20 mouse cellular contexts compared by ENCODE assay signal in the genomic region with DNA sequence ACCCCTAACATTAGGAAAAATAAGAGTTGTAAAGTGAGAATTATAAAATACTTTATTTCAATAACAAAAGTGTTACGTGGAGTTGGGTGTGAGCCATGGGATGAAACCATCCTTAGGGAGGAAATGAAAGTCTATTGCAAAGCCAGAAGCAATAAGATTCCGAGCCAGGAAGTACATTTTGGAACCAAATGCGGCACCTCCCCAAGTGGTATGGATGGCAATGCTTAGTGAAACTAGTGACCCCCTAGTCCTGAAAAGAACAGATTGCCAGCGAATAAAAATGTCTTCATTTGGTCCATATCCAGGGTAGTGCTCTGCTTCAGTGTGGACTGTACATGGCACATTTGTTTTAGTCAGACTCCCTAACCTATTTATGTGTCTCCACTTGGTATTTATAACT. TPM values are rescaled to one million over a fixed set of nuclear protein-coding genes. Genes with fewer than 3 reads are reported as not detected.
DNase-seq lines count a peak whose midpoint lies in the region; ATAC-seq and TF ChIP-seq lines count a peak whose summit lies in the region.
"Had no signal": no experiment of that assay in that cellular context is flagged by ENCODE, and none has a peak within 500 bp of the region (broad histone marks: within the 10 kb centered on the region; RNA-seq: fewer than 3 reads in every experiment).

No protein-coding gene starts in this region.

- peak overlapping the region; percentile 34; the same call in 1 of the 2 replicates for H3K27ac ChIP-seq in heart, postnatal 0 days (ENCODE audit: low read depth)
- H3K27ac ChIP-seq in cerebellum, adult 2 months (ENCODE audit: insufficient read depth, low read length), result peak overlapping the region; percentile 52; the same call in 1 of the 2 replicates
- H3K27ac ChIP-seq: embryonic facial prominence, embryonic 12.5 days; forebrain, embryonic 15.5 days had no signal

- no peaks in the 10 kb centered on the region for H3K27me3 ChIP-seq in heart, postnatal 0 days (ENCODE audit: control insufficient read depth, insufficient read depth, low read length)
- H3K27me3 ChIP-seq in cerebellum, adult 2 months (ENCODE audit: control insufficient read depth, insufficient read depth, low read length), result no peaks in the 10 kb centered on the region
- H3K27me3 ChIP-seq: embryonic facial prominence, embryonic 12.5 days; forebrain, embryonic 15.5 days; heart, embryonic 15.5 days had no signal

- H3K4me2 ChIP-seq in heart, postnatal 0 days (ENCODE audit: low read depth, low read length), result no peak overlapping the region
- H3K4me2 ChIP-seq: embryonic facial prominence, embryonic 12.5 days; forebrain, embryonic 15.5 days; heart, embryonic 11.5 days; heart, embryonic 15.5 days had no signal

- no peak for TF ChIP-seq POLR2A in cerebellum, adult 2 months (IDR thresholded peaks at IDR 0.05; ENCODE audit: borderline replicate concordance, insufficient read depth, low read length)

- no peaks in the 10 kb centered on the region for H3K36me3 ChIP-seq in heart, postnatal 0 days (replicated peaks; ENCODE audit: control insufficient read depth, insufficient read depth, low read length)
- H3K36me3 ChIP-seq: embryonic facial prominence, embryonic 12.5 days; forebrain, embryonic 15.5 days; heart, embryonic 15.5 days had no signal

- H3K9me3 ChIP-seq in heart, postnatal 0 days (replicated peaks; ENCODE audit: control insufficient read depth, low read length), result no peaks in the 10 kb centered on the region
- H3K9me3 ChIP-seq: embryonic facial prominence, embryonic 12.5 days; forebrain, embryonic 15.5 days; heart, embryonic 15.5 days had no signal

- TF ChIP-seq EP300 in heart, postnatal 0 days (IDR thresholded peaks at IDR 0.05; ENCODE audit: low read depth), result no peak

- no peak for DNase-seq in heart, postnatal 0 days (ENCODE audit: low spot score)
- DNase-seq in heart, adult 8-10 months (ENCODE audit: low spot score), result no peak
- peak; percentile 56 to 83 for DNase-seq in cerebellum, adult 2 months
- DNase-seq in cerebellum, postnatal 10 days, result peak; percentile 43 to 63
- no peak for DNase-seq in ovary, postnatal 14 days (ENCODE audit: low spot score)
- DNase-seq in adrenal gland, adult (ENCODE audit: inconsistent age in 2 of 2, low spot score in 1 of 2), result no peak
- DNase-seq: adrenal gland, postnatal 10 days; embryo, embryonic 11 days; gastrocnemius, postnatal 36 days; heart, adult 11 months; heart, postnatal 36 days; kidney, adult 8-10 months had no signal

- no peak overlapping the region for H3K4me3 ChIP-seq in heart, postnatal 0 days (ENCODE audit: low read depth, low read length)
- H3K4me3 ChIP-seq in cerebellum, adult 2 months (replicated peaks; ENCODE audit: insufficient read depth, low read depth, low read length), result no peak overlapping the region
- H3K4me3 ChIP-seq: embryonic facial prominence, embryonic 12.5 days; forebrain, embryonic 15.5 days; heart, embryonic 15.5 days had no signal

- ATAC-seq in heart, postnatal 0 days (ENCODE audit: insufficient read depth, low read depth), result no peak
- ATAC-seq: forebrain, embryonic 15.5 days; hindbrain, embryonic 16.5 days; inflammation-experienced regulatory T-cells, adult 6 months; intestine, postnatal 0 days had no signal

- 62% methylated on average over 4 of the region's 4 CpGs for WGBS in heart, postnatal 0 days
- WGBS in cerebellum, adult 2 months, result 14% methylated on average over 4 of the region's 4 CpGs

- H3K4me1 ChIP-seq in heart, postnatal 0 days (ENCODE audit: control insufficient read depth, insufficient read depth), result peaks cover 30% of the 10 kb centered on the region
- H3K4me1 ChIP-seq in cerebellum, adult 2 months (ENCODE audit: control insufficient read depth, insufficient read depth, low read length), result peaks cover 22% of the 10 kb centered on the region; the same call in 1 of the 2 replicates
- H3K4me1 ChIP-seq: forebrain, embryonic 15.5 days had no signal

- TF ChIP-seq CTCF in heart, postnatal 0 days (IDR thresholded peaks at IDR 0.05; ENCODE audit: low read depth), result no peak
- TF ChIP-seq CTCF in cerebellum, adult 2 months (IDR thresholded peaks at IDR 0.05; ENCODE audit: borderline replicate concordance, insufficient read depth, low read depth, low read length), result no peak

- no peak overlapping the region for H3K9ac ChIP-seq in heart, postnatal 0 days (replicated peaks; ENCODE audit: low read depth, low read length)
- H3K9ac ChIP-seq: embryonic facial prominence, embryonic 12.5 days; forebrain, embryonic 15.5 days; heart, embryonic 15.5 days had no signal

RNA-seq across cellular contexts. Expression of gene Snap25, which starts 25.9 kb away (rescaled TPM):
- not detected in 2 replicates for total RNA-seq in heart, postnatal 0 days (2014; rRNA removed; ENCODE audit: low replicate concordance)
- polyA plus RNA-seq in heart, postnatal 0 days (2015; fragmentation: Nextera tagmentation; extraction: Ambion mirVana), result 0.23 and 0.33 TPM in 2 replicates
- under 1 TPM; 0.17 to 0.82 (median 0.48) TPM for total RNA-seq in heart, adult 8-10 months (2022)
- polyA plus RNA-seq in cerebellum, adult 2 months (2012; rRNA removed), result 2,833 and 3,013 TPM in 2 replicates
- total RNA-seq: common myeloid progenitor, adult 5-6 weeks; gastrocnemius, postnatal 36 days had no signal
- polyA plus RNA-seq: inflammation-experienced regulatory T-cells, adult 6 months had no signal

Comparison
In these comparisons a context has a peak if more than half of its experiments do, and no peak if none do; other contexts are left out.
1. DNase-seq: peak in cerebellum, adult 2 months (2 of 2) and cerebellum, postnatal 10 days (2 of 2); none in heart, postnatal 0 days (single experiment), heart, adult 8-10 months (single experiment), ovary, postnatal 14 days (single experiment) and adrenal gland, adult (0 of 2).